Mouse (Mus musculus): ENCODE data around the gene Kctd2. TPM values are rescaled to one million over a fixed set of nuclear protein-coding genes. Genes with fewer than 3 reads are reported as not detected.

Gene Kctd2
- polyA plus RNA-seq, 1 experiment, result 30.9 TPM

- no peak for TF ChIP-seq GATA1 (IDR thresholded peaks at IDR 0.05; ENCODE audit: low read length)
Observed at GRCm38 (mm10) chr11:115384587-115384986, 35.3 kb upstream of the Kctd2 start.

DNA sequence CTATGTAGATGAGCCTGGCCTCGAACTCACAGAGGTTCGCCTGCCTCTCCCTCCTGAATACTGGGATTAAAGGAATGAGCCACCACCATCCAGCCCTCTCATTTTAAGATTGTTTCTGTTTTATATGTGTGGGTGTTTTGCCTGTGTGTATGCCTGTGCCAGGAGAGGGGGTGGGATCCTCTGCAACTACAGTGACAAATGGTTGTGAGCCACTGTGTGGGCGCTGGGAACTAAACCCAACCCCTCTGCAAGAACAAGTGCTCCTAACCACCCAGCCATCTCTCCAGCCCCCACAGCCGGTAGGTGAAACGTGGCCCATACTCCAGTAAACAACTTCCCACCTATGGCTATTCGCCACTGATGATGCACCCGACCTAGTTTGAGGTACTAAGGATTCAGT lies 28.6 kb upstream of the Kctd2 start:
- TF ChIP-seq GATA1 (IDR thresholded peaks at IDR 0.05; ENCODE audit: low read length), result no peak

DNA sequence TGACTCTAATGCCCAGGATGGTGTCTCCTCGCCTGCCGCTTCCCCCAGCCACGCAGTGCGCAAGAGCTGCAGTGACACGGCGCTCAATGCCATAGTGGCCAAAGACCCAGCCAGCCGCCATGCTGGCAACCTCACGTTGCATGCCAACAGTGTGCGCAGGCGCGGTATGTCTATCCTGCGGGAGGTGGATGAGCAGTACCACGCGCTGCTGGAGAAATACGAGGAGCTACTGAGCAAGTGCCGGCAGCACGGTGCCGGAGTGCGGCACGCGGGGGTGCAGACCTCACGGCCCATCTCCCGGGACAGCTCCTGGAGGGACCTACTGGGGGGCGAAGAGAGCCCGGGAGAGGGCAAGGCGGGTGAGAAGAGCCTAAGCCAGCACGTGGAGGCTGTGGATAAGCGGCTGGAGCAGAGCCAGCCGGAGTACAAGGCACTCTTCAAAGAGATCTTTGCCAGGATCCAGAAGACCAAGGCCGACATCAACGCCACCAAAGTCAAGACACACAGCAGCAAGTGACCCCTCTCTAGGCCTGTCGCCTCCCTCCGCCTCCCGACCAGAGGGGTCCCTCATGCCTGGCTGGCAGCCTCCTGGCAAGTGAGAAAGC lies 26.1 kb upstream of the Kctd2 start:
- TF ChIP-seq GATA1 (IDR thresholded peaks at IDR 0.05; ENCODE audit: low read length), result no peak

GRCm38 (mm10) chr11:115398085-115398484 lies 21.8 kb upstream of the Kctd2 start:
- no peak for TF ChIP-seq GATA1 (IDR thresholded peaks at IDR 0.05; ENCODE audit: low read length)

DNA sequence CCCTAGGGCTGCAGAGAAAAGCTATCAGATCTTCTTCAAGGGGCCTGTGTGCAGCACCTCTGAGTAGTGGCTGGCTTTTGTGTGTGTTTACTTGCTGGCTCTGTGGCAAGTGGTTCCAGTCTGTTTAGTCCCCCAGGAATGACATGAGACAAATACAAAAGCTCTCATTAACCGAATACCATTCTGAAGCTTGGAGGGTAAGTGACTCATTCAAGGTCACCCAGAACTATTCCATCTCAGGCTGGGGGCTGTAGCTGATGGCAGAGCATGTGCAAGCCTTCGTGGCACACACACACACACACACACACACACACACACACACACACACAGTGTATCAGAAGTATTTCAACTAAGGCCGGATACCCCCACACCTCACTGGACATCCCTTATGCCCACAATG lies 19.8 kb upstream of the Kctd2 start:
- TF ChIP-seq GATA1 (IDR thresholded peaks at IDR 0.05; ENCODE audit: low read length), result no peak

GRCm38 (mm10) chr11:115400630-115401391 lies 19.1 kb upstream of the Kctd2 start:
- TF ChIP-seq GATA1 (IDR thresholded peaks at IDR 0.05; ENCODE audit: low read length), result no peak

GRCm38 (mm10) chr11:115403338-115404124 lies 16.4 kb upstream of the Kctd2 start, which contains the start of gene Mrpl58:
Mrpl58 (plus strand) TSS chr11:115403752.
- no peak for TF ChIP-seq GATA1 (IDR thresholded peaks at IDR 0.05; ENCODE audit: low read length)

- no peak for TF ChIP-seq GATA1 (IDR thresholded peaks at IDR 0.05; ENCODE audit: low read length)
Observed at GRCm38 (mm10) chr11:115405723-115406122, 14.2 kb upstream of the Kctd2 start.

DNA sequence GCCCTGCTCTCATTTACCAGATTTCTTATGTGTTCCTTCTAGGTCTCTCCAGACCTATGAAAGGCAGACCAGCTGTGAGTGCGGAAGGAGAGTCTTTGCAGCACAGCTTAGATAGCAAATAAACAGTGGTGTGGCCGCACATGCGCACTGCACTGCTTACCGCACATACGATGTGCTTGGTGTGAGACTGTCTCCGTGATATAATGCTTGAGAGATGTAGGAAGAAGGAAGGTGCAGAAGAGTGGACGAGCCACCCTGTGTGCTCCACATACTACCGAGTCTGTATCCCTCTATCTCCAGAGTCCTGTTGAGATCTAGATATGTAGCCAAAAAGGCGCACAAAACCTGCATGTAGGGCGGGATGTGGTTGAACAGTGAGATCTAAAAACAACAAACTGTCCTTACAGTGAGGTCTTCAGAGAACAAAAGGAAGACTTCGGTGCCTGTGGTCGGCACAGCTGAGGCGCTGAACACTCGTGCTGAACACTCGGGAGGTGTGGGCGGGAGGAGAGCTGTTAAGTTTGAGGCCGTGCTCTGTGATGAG lies 13.0 kb upstream of the Kctd2 start:
- TF ChIP-seq GATA1 (IDR thresholded peaks at IDR 0.05; ENCODE audit: low read length), result no peak

DNA sequence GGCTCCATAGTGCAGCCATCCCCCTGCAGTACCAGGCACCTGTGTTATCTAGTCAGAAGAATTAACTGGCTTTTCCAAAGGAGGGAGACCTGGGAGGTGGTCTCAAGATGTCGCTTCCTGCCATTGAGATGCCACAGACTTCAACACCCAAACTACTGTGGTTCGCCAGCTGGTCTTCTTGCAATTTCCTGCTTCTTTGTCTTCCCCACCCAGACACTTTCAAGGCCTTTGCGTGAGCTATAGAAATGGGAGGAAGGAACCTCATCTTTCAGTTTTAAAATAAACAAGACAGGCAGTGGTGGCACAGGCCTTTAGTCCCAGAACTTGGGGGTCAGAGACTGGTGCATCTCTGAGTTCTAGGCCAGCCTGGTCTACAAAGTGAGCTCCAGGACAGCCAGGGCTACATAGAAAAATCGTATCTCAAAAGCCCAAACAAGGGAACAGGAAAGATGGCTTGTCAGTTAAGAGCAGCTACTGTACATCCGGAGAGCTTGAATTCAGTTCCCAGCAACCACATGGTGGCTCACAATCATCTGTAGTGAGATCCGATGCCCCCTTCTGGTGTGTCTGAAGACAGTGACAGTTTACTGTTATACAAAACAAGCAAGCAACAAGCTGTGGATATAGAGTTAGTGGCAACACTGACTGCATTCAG lies 11.5 kb upstream of the Kctd2 start:
- TF ChIP-seq GATA1 (IDR thresholded peaks at IDR 0.05; ENCODE audit: low read length), result no peak

DNA sequence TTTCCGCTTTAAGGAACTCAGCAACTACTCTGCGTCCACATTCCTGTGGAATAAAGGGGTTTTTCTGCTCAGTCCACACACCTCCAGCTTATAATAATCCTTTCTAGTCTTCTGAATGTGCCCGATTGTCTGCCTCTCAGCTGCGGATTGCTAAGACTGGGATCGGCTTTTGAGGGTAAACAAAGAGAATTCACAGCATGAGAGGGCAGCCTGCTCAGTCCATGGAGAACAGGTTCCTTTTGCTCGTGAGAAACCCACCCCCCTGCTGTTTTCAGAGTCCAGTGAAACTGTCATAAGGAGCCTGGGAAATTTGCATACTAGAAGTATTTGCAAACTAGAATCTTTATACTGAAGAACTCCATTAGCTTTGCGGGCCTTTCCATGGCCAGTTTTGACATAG lies 10.4 kb upstream of the Kctd2 start:
- TF ChIP-seq GATA1 (IDR thresholded peaks at IDR 0.05; ENCODE audit: low read length), result no peak

DNA sequence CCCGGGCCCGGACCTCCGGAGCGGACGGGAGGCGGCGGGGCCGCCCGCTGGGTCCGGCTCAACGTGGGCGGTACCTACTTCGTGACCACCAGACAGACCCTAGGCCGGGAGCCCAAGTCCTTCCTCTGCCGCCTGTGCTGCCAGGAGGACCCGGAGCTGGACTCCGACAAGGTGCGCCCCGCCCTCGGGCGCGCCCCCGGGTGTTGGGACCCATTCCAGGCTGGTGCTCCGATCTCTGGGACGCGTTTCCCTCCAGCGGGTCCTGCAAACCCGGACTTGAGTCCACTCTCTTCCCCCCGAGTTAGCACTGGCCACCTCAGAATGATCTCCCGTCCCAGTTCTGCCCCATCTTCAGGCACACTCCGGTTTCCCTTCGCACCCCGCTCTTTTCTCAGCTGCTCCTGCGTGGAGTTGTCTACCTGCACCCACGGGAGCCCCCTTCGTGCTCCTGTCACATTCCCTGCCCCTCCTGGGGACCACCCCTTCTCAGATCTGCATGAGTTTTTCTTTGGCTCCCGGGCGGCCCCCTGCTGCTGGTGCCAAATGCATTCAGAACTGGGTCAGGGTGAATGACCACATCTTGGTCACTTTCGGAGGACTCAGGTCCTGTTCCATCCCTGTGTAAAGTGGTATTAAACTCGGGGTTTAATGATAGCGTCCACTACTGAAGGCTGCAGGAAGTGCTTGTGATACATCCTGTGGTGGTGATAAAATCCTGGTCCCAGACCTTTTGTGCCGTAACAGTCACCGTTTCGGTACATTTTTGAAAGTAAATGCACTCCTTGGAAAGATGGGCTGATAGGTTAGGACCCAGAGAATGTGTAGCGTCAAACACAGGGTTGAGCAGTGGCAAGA lies 635 bp downstream of the Kctd2 start:
- no peak for TF ChIP-seq GATA1 (IDR thresholded peaks at IDR 0.05; ENCODE audit: low read length)

- TF ChIP-seq GATA1 (IDR thresholded peaks at IDR 0.05; ENCODE audit: low read length), result no peak
Observed at GRCm38 (mm10) chr11:115421328-115421727, 1.4 kb downstream of the Kctd2 start.

DNA sequence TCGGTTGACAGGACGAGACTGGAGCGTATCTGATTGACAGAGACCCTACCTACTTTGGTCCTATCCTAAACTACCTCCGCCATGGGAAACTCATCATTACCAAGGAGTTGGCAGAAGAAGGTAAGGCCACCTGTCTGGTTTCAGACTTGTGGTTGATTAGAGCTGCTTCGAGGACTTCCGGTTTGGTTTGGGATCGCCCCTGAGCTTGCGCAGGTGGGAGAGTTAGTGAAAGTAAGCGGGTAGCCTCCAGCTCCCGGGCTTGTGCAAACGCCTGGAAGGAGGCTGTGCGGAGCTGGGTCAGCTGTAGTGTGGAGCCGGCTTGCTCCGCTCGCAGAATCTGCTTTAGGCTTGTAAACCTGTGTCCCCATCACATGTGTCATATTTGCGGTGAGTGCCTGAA lies 2.0 kb downstream of the Kctd2 start:
- no peak for TF ChIP-seq GATA1 (IDR thresholded peaks at IDR 0.05; ENCODE audit: low read length)

- no peak for TF ChIP-seq GATA1 (IDR thresholded peaks at IDR 0.05; ENCODE audit: low read length)
Observed at GRCm38 (mm10) chr11:115423091-115423490, 3.2 kb downstream of the Kctd2 start.

Measured in G1E-ER4 (cell line).